Mouse (Mus musculus): Measurements from ENCODE around the gene Poc1b. TPM values are rescaled to one million over a fixed set of nuclear protein-coding genes. Genes with fewer than 3 reads are reported as not detected.
A peak's percentile ranks its signal among the peaks of the same experiment; 100 is the strongest.

Poc1b gene
- polyA plus RNA-seq, 1 experiment, result 21.8 TPM

DNA sequence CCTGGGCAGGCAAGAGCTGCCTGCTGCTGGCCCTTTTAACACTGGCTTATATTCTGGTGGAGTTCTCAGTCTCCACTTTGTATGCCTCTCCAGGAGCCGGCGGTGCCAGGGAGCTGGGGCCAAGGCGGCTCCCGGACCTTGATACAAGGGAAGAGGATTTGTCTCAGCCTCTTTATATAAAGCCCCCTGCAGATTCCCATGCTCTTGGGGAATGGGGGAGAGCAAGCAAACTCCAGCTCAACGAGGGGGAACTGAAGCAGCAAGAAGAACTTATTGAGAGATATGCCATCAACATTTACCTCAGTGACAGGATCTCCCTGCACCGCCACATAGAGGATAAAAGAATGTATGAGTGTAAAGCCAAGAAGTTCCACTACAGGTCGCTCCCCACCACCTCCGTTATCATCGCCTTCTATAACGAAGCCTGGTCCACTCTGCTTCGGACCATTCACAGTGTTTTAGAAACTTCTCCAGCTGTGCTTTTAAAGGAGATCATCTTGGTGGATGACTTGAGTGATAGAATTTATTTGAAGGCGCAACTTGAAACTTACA lies 1.7 kb downstream of the Poc1b start:
- Histone ChIP-seq H3K27ac (ENCODE audit: insufficient read depth, low read depth, low read length) (no peak overlapping the region), H3K4me1 (ENCODE audit: control insufficient read depth, insufficient read depth, low read length) (peaks cover 6% of the 10 kb centered on the region; the same call in 1 of the 2 replicates), H3K4me3 (ENCODE audit: insufficient read depth, low read length) (peak overlapping the region; percentile 99)
- TF ChIP-seq POLR2A (IDR thresholded peaks at IDR 0.05; ENCODE audit: borderline replicate concordance, low read depth, low read length) (no peak), CTCF (IDR thresholded peaks at IDR 0.05; ENCODE audit: low read depth, low read length) (no peak)

DNA sequence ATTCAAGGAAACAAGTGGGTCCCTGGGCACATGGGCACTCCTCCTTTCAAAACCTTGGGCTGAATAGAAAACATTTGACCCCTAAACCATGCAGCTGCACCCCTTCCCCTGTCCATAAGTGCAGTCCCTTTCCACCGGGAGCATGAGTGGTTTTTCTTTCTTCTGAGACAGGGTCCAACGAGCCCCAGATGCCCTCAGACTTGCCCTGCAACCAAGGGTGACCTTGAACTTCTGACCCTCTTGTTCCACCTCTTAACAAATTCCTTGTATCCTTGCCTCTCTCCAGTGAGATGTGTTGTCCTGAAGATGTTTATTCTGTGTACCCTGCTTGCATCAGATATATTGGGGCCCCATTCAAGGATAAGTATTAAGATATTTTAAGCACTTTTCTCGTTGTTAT lies 6.7 kb downstream of the Poc1b start:
- Histone ChIP-seq H3K4me3 (ENCODE audit: insufficient read depth, low read length) (no peak overlapping the region), H3K27ac (ENCODE audit: insufficient read depth, low read depth, low read length) (no peak overlapping the region), H3K4me1 (ENCODE audit: control insufficient read depth, insufficient read depth, low read length) (no peaks in the 10 kb centered on the region)
- TF ChIP-seq CTCF (IDR thresholded peaks at IDR 0.05; ENCODE audit: low read depth, low read length), result no peak
- no peak for TF ChIP-seq POLR2A (IDR thresholded peaks at IDR 0.05; ENCODE audit: borderline replicate concordance, low read depth, low read length)

DNA sequence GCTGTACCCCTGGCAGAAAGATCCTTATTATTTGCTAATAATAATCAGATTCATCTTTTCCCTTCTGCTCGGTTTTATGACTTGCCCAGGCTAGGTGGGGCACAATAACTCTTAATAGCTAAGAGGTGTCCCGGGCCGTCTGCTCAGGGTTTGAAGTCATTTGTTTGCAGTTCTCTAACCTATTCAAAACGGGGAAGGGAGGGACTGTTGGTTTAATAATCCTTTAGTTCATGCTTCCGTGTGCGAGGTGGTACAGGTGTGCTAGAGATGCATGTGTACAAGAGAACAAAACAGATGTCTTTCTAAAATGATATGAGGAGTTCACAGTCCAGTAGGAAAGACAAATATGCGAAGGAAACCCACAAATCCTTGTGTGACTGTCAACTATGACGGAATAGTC lies 7.5 kb downstream of the Poc1b start:
- H3K27ac ChIP-seq (ENCODE audit: insufficient read depth, low read depth, low read length), result no peak overlapping the region
- no peak overlapping the region for H3K4me3 ChIP-seq (ENCODE audit: insufficient read depth, low read length)
- TF ChIP-seq CTCF (IDR thresholded peaks at IDR 0.05; ENCODE audit: low read depth, low read length) (no peak), POLR2A (IDR thresholded peaks at IDR 0.05; ENCODE audit: borderline replicate concordance, low read depth, low read length) (no peak)
- no peaks in the 10 kb centered on the region for H3K4me1 ChIP-seq (ENCODE audit: control insufficient read depth, insufficient read depth, low read length)

DNA sequence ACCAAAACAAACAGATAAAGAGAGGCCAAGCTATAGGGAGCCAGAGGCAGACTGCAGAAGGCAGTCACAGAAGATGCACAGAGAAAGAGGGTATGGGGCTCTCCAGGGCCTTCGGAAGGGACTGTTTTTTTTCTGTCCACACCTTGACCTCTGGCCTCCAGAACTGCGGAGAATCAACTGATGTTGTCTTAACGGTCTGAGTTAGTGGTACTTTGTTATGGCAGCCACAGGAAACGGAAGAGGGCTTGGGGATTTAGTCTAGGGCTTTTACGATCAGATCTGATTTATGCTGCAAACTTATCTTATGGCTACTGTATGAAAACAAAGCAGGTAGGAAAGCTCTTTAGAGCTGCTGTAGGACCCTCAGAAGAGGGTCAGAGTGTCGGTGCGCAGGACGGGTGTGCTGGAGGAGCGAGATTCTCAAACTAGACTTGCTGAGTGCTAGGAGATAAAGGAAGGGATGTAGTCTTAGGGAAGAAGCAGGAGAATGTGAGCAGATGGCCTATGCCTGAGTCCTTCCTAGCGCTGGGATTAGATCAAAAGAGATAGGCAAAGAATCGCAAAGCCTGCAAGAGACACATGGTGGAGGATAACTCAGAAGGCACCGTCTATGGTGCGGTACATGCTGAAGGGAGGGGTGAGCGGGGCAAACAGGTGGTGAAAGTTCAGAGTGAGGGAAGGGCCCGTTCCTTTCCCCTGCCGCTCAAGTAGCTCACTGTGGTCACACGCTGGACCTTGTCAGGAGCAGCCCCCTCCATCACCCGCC lies 8.8 kb downstream of the Poc1b start:
- no peaks in the 10 kb centered on the region for H3K4me1 ChIP-seq (ENCODE audit: control insufficient read depth, insufficient read depth, low read length)
- TF ChIP-seq POLR2A (IDR thresholded peaks at IDR 0.05; ENCODE audit: borderline replicate concordance, low read depth, low read length), result no peak
- TF ChIP-seq CTCF (IDR thresholded peaks at IDR 0.05; ENCODE audit: low read depth, low read length), result no peak
- H3K27ac ChIP-seq (ENCODE audit: insufficient read depth, low read depth, low read length), result no peak overlapping the region
- no peak overlapping the region for H3K4me3 ChIP-seq (ENCODE audit: insufficient read depth, low read length)

DNA sequence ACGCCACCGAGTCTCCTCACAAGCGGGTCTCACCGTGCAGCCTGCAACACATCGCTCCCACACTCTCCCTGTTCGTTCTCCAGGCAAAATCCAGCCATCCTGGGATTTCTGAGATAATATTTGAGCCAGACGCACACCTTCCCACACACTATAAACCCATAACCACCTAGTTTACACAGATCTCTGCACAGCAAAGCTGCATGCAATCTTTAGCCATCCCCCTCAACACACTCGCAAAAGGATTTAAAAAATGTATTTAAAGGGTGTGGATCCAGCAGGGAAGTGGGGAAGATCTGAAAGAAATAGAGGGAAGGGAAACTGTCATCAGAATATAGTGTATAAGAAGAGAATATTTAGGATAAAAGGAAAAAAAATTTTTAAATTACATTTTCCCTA lies 9.4 kb downstream of the Poc1b start:
- Histone ChIP-seq H3K4me3 (ENCODE audit: insufficient read depth, low read length) (no peak overlapping the region), H3K27ac (ENCODE audit: insufficient read depth, low read depth, low read length) (no peak overlapping the region), H3K4me1 (ENCODE audit: control insufficient read depth, insufficient read depth, low read length) (no peaks in the 10 kb centered on the region)
- TF ChIP-seq CTCF (IDR thresholded peaks at IDR 0.05; ENCODE audit: low read depth, low read length) (no peak), POLR2A (IDR thresholded peaks at IDR 0.05; ENCODE audit: borderline replicate concordance, low read depth, low read length) (no peak)

DNA sequence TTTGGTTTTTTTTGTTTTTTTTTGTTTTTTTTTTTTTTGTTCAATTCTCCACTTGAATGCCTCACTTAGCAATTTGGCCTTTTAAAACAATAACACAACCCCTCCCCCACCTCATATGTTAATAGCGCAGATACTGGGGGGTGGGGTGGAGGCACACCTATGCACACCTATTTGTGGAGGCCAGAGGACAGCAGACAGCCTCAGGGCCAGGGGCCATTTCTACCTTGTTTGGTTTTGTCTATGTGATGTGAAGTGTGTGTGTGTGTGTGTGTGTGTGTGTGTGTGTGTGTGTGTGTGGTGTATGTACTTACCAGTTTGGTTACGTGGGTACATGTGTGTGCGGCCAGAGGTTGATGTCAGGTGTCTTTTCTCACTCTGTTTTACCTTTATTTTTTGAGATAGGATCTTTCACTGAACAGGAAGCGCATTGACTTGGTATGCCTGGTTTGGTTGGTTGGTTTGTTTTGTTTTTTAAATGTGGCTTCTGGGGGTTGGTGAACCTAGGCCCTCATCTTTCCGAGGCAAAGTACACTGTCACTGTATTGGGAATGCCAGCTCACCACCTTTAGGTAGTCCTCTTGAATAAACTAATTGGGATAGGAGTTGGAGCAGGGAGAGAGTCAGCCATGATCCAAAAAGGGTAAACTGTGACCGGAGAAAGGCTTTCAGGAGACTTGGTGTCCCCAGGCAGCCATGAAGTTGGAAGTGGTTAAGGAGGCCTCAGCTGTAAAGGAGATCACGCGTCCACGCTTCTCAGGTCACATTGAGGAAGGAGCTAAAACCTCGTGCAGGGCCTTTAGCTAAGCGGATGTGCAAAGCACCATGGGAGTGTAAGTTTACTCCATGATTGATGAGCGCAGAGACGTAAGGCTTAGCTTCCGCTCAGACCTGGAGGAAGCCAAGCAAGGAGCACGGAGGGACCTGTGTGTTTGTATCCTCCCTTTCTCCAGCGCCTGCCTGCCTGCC lies 10.1 kb downstream of the Poc1b start:
- no peak for TF ChIP-seq CTCF (IDR thresholded peaks at IDR 0.05; ENCODE audit: low read depth, low read length)
- no peak for TF ChIP-seq POLR2A (IDR thresholded peaks at IDR 0.05; ENCODE audit: borderline replicate concordance, low read depth, low read length)
- no peak overlapping the region for H3K27ac ChIP-seq (ENCODE audit: insufficient read depth, low read depth, low read length)
- H3K4me3 ChIP-seq (ENCODE audit: insufficient read depth, low read length), result no peak overlapping the region

DNA sequence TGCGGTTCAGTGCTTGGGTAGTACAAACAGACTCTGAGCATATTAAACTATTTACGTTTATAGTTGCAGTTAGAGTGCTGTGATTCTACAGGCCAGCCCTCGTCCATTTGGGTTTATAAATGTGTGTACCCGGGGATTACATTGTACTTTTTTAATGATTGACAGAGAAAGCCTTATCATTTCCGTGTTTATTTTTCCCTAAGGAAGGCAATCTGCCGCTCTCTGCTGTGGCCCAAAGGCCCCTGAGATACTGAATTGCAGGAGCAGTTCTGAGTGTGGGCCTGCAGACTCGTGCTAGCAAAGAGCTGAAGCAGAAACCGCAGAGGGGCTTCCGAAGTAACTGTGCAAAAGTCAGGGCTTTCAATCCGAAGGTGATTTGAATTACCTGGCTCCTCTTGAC lies 11.0 kb downstream of the Poc1b start:
- TF ChIP-seq CTCF (IDR thresholded peaks at IDR 0.05; ENCODE audit: low read depth, low read length) (no peak), POLR2A (IDR thresholded peaks at IDR 0.05; ENCODE audit: borderline replicate concordance, low read depth, low read length) (no peak)
- no peak overlapping the region for H3K4me3 ChIP-seq (ENCODE audit: insufficient read depth, low read length)
- no peak overlapping the region for H3K27ac ChIP-seq (ENCODE audit: insufficient read depth, low read depth, low read length)
- H3K4me1 ChIP-seq (ENCODE audit: control insufficient read depth, insufficient read depth, low read length), result peaks cover 2% of the 10 kb centered on the region; the same call in 1 of the 2 replicates

More for the DNA sequence above, 10.1 kb downstream of the Poc1b start:
- no peaks in the 10 kb centered on the region for H3K4me1 ChIP-seq (ENCODE audit: control insufficient read depth, insufficient read depth, low read length)

DNA sequence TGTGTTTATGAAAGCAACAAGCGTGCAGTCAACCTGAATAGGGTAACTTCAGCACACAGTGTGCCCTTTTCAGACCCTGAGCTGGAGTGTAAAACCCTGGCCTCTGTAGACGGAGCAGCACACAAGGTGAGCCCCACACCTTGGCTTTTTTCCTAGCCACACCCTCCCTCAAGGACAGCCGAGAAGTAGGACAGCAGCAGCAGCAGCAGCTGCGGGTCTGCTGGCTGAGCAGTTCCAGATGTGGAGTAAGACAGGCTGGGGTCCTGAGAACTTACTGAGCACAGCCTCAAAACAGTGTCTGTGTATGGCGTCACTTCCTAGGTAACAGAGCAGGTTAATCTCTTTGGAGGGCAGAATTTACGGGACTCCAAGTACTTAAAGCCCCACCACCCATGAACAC lies 11.9 kb downstream of the Poc1b start:
- Histone ChIP-seq H3K4me1 (ENCODE audit: control insufficient read depth, insufficient read depth, low read length) (peaks cover 2% of the 10 kb centered on the region), H3K27ac (ENCODE audit: insufficient read depth, low read depth, low read length) (no peak overlapping the region), H3K4me3 (ENCODE audit: insufficient read depth, low read length) (no peak overlapping the region)
- TF ChIP-seq CTCF (IDR thresholded peaks at IDR 0.05; ENCODE audit: low read depth, low read length), result no peak
- no peak for TF ChIP-seq POLR2A (IDR thresholded peaks at IDR 0.05; ENCODE audit: borderline replicate concordance, low read depth, low read length)

DNA sequence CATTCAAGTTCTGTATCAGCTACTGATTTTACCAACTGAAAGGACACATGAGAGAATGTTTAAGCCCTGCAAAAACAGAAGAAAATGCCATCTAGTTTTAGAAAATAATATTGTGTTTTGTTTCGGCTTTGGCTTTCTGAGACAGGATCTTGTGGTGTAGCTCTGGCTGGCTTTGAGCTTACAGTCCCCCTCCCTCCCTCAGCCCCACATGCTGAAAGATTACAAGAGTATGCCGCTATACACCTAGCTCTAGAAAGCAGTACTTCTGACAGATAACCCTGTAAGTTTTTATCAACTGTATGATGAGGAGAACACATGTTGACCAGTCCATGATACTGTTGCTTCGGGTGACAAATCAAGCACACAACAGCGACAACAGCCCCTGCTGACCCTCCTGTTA lies 12.6 kb downstream of the Poc1b start:
- TF ChIP-seq CTCF (IDR thresholded peaks at IDR 0.05; ENCODE audit: low read depth, low read length), result no peak
- no peak for TF ChIP-seq POLR2A (IDR thresholded peaks at IDR 0.05; ENCODE audit: borderline replicate concordance, low read depth, low read length)
- Histone ChIP-seq H3K27ac (ENCODE audit: insufficient read depth, low read depth, low read length) (no peak overlapping the region), H3K4me3 (ENCODE audit: insufficient read depth, low read length) (no peak overlapping the region), H3K4me1 (ENCODE audit: control insufficient read depth, insufficient read depth, low read length) (peaks cover 2% of the 10 kb centered on the region)
